In the genomic region with DNA sequence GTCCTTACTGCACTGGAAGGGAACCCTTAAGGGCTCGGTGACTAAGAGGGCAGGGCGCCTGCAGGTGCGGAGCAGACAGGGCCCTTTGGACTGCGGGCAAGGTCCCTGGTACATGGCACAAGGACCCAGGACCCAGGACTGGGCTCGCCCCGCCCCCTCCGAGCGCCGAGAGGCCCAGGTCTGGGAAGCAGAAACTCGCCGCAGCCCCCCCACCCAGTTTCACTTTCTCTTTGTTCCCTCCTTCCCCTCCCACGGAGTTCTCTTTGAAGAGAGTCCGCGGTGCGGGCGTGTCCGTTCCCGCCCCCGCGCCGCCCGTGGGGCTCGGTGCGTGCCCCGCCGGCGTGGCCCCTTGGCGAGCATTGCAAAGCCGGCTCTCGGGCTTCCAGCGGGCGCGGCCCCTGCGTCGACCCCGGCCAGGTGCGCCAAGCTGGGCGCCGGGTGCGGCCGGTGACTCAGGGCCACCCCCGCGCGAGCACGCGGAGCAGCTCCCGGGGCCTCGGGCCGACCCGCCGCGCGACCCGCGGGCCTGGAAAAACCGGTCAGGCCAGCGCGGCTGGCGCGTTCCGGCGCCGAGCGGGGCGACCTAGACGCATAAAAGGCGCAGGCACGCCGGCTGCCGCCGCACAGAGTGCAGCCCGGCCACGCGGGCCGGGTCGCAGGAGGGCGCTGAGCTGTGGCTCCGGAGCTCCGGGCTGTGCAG, we compare ENCODE assay signal across 7 mouse cellular contexts. TPM values are rescaled to one million over a fixed set of nuclear protein-coding genes. Genes with fewer than 3 reads are reported as not detected.
DNase-seq lines count a peak whose midpoint lies in the region; ATAC-seq lines count a peak whose summit lies in the region.

No protein-coding gene starts in this region.

- 0 out of 2 replicates have a peak, but pooled peaks cover 5% of the 10 kb centered on the region for H3K4me1 ChIP-seq in heart, embryonic 11.5 days (ENCODE audit: control insufficient read depth, insufficient read depth, low read length)
- H3K4me1 ChIP-seq in lung, embryonic 16.5 days (replicated peaks; ENCODE audit: control insufficient read depth, insufficient read depth, low read length) = peaks cover 7% of the 10 kb centered on the region; the same call in 1 of the 2 replicates

- no peak; the same call in 1 of the 2 replicates for ATAC-seq in heart, embryonic 11.5 days (replicated peaks; ENCODE audit: insufficient number of reproducible peaks, low FRiP score, low TSS enrichment)
- peak; percentile 86 for ATAC-seq in lung, embryonic 16.5 days (ENCODE audit: low read depth)

- peak overlapping the region; percentile 74 for H3K4me3 ChIP-seq in heart, embryonic 11.5 days (ENCODE audit: low read depth, low read length)
- peak overlapping the region; percentile 78 for H3K4me3 ChIP-seq in lung, embryonic 16.5 days (ENCODE audit: low read length)

- H3K36me3 ChIP-seq in heart, embryonic 11.5 days (ENCODE audit: control insufficient read depth, insufficient read depth, low read length) = no peaks in the 10 kb centered on the region
- H3K36me3 ChIP-seq in lung, embryonic 16.5 days (ENCODE audit: control insufficient read depth, insufficient read depth, low read length) = no peaks in the 10 kb centered on the region

- peak overlapping the region; percentile 95 for H3K4me2 ChIP-seq in heart, embryonic 11.5 days
- peak overlapping the region; percentile 92 for H3K4me2 ChIP-seq in lung, embryonic 16.5 days (ENCODE audit: low read depth, low read length)

- H3K27ac ChIP-seq in heart, embryonic 11.5 days (ENCODE audit: low read depth, low read length) = no peak overlapping the region
- H3K27ac ChIP-seq in lung, embryonic 16.5 days (ENCODE audit: low read length) = peak overlapping the region; percentile 90

- WGBS in heart, embryonic 11.5 days (ENCODE audit: insufficient replicate concordance) = 1% methylated on average over 76 of the region's 79 CpGs
- WGBS in lung, embryonic 16.5 days = under 1% methylated on average over 54 of the region's 79 CpGs

- H3K9ac ChIP-seq in heart, embryonic 11.5 days (ENCODE audit: low read depth, low read length) = peak overlapping the region; percentile 74
- H3K9ac ChIP-seq in lung, embryonic 16.5 days (ENCODE audit: low read length) = peak overlapping the region; percentile 84

- peaks cover 46% of the 10 kb centered on the region for H3K27me3 ChIP-seq in heart, embryonic 11.5 days (ENCODE audit: control insufficient read depth, insufficient read depth, low read length)
- H3K27me3 ChIP-seq in lung, embryonic 16.5 days (ENCODE audit: control insufficient read depth, insufficient read depth, low read depth, low read length) = peaks cover 7% of the 10 kb centered on the region; the same call in 1 of the 2 replicates

- peak; percentile 52 for DNase-seq in T-cell, adult 2 months (ENCODE audit: low spot score)
- DNase-seq in embryo, embryonic 10 days (ENCODE audit: low spot score) = peak; percentile 60
- DNase-seq in kidney, adult 9 months = peak; percentile 94
- DNase-seq in ovary, adult 18-20 months (ENCODE audit: low spot score) = peak; percentile 40
- DNase-seq in urinary bladder, postnatal 4 days (ENCODE audit: low spot score in 2 of 2) = peak; percentile 74 to 75

- H3K9me3 ChIP-seq in heart, embryonic 11.5 days (replicated peaks; ENCODE audit: control insufficient read depth, low read length) = no peaks in the 10 kb centered on the region
- no peaks in the 10 kb centered on the region for H3K9me3 ChIP-seq in lung, embryonic 16.5 days (ENCODE audit: control insufficient read depth, low read length)

RNA-seq across cellular contexts. Expression of a gene that starts 15.7 kb away (rescaled TPM):
- polyA plus RNA-seq in heart, embryonic 11.5 days (2014; fragmentation: Nextera tagmentation; extraction: Ambion mirVana) = 0.89 and 1.3 TPM in 2 replicates
- polyA plus RNA-seq in lung, embryonic 16.5 days (2015; fragmentation: Nextera tagmentation; extraction: Ambion mirVana) = 3.0 and 3.1 TPM in 2 replicates

RNA-seq across cellular contexts. Expression of a gene that starts 23.8 kb away (rescaled TPM):
- 0.56 and 1.4 TPM in 2 replicates for polyA plus RNA-seq in heart, embryonic 11.5 days (2014; fragmentation: Nextera tagmentation; extraction: Ambion mirVana)
- polyA plus RNA-seq in lung, embryonic 16.5 days (2015; fragmentation: Nextera tagmentation; extraction: Ambion mirVana) = 2.5 and 3.2 TPM in 2 replicates

Comparison
In these comparisons a context has a peak if more than half of its experiments do, and no peak if none do; other contexts are left out.
1. DNase-seq: peak in every context shown above with its lines; median percentile 94 in kidney, adult 9 months; 74 in urinary bladder, postnatal 4 days; 60 in embryo, embryonic 10 days; 52 in T-cell, adult 2 months; 40 in ovary, adult 18-20 months.